In the genomic region with DNA sequence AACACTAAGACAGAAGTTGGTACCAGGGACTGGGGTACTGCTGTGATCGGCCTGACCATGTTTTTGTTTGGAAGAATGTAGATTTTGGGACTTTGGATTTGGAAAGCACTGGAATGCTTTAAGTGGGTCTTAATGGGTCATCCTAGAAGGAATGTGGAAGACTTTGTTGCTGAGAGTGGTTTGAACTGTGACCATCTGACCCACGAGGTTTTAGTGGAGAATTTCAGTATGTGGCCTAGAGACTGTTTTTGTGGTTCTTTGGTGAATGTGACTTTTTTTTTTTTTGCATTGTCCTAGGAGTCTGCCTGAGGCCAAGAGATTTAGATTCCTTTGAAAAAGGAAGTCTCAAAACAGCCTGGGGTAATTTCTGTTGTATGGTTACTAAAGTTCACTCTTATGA, we compare ENCODE assay signal across 11 mouse cellular contexts.
"Had no signal": no experiment of that assay in that cellular context is flagged by ENCODE, and none has a peak within 500 bp of the region (broad histone marks: within the 10 kb centered on the region; RNA-seq: fewer than 3 reads in every experiment).

No protein-coding gene starts in this region.

- DNase-seq: kidney, postnatal 10 days; lung, adult 2 months; right cerebral cortex, adult 18-20 months; right cerebral cortex, postnatal 25 days; thymus, adult 2 months; thymus, postnatal 25 days had no signal

- H3K4me3 ChIP-seq: limb, embryonic 10.5 days; liver, embryonic 13.5 days; midbrain, embryonic 13.5 days had no signal

- H3K9ac ChIP-seq: liver, embryonic 13.5 days; midbrain, embryonic 13.5 days had no signal

- H3K27ac ChIP-seq: limb, embryonic 10.5 days; midbrain, embryonic 13.5 days; stomach, postnatal 0 days had no signal

- H3K27me3 ChIP-seq: liver, embryonic 13.5 days; midbrain, embryonic 13.5 days had no signal

- ATAC-seq: lung, postnatal 0 days; midbrain, embryonic 13.5 days had no signal

- H3K4me2 ChIP-seq: liver, embryonic 13.5 days; midbrain, embryonic 13.5 days had no signal

- H3K4me1 ChIP-seq: limb, embryonic 10.5 days; midbrain, embryonic 13.5 days had no signal

- H3K9me3 ChIP-seq: limb, embryonic 10.5 days; liver, embryonic 13.5 days; midbrain, embryonic 13.5 days had no signal
